Mouse (Mus musculus): ENCODE data around the gene Megf8.

Megf8 gene

DNA sequence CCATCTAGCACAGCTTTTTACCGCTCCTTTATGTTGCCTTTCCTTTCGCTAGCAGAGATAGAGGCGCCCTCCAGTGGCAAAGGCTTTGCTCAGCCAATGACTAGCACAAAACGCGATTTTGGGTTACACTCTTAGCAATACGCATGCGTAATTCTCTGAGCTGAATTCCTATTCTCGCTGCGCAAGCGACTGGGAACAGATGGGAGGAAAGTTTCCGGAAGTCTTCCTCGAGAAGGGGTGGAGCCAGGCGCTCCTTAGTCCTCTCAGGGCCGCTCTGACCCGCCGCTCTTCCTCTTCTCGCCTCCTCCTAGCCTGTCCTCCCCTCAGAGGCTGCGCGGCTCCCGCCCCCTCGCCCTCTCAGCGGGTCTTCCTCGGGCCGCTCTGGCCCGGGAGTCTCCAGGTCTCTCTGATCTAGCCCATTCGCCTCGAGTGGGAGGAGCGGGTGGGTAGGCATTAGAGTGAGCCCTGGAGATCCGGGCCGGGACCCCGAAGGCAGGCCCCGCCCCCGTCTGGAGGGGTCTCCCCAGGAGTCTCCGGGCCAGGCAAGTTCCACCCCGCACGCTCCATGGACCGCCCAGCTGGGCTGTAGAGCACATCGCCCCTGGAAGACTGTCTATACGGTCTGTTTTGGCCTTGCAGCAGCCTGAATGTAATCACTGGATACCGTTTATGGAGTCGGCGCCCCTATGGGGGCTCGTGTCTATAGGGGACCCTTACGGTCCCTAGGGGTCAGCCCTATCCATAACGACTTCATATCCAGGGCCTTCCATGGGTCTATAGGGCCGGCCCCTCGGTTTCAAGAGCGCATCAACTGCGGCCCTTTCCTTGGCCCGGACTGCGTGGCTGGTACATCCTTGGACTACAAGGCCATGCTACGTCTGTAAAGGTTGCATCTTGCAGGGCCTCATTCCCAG, at the start of gene Megf8:
TSS of gene Megf8 (plus strand) at position 633 of the 914 bp plus-strand sequence.
- DNase-seq (ENCODE audit: low spot score in 2 of 2) = peak; percentile 92 to 95

DNA sequence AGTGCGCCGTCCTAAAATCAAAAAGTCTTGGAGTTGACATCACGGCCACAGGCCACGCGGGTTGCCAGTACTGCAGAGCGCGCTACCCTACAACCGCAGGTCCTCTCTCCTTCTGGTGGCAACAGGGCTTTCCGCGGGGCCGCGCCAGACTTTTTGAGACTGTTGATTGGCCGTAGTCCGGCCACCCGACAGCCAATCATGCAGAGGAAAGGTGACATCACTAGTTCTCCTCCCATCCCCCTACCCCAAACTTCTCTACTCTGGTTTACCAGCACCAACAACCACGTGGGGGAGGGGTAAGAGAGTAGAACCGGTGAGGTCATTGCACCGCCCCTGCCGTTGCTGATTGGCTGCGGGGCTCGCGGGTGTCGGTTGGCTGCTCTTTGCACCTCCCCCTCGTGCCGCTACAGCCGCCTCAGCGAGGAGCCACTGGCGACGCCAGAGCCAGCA, 49.6 kb upstream of the Megf8 start, which contains the start of gene Cic:
TSS of gene Cic (plus strand) at position 404 of the 450 bp plus-strand sequence.
- peak; percentile 98 for DNase-seq (ENCODE audit: low spot score in 2 of 2)

DNA sequence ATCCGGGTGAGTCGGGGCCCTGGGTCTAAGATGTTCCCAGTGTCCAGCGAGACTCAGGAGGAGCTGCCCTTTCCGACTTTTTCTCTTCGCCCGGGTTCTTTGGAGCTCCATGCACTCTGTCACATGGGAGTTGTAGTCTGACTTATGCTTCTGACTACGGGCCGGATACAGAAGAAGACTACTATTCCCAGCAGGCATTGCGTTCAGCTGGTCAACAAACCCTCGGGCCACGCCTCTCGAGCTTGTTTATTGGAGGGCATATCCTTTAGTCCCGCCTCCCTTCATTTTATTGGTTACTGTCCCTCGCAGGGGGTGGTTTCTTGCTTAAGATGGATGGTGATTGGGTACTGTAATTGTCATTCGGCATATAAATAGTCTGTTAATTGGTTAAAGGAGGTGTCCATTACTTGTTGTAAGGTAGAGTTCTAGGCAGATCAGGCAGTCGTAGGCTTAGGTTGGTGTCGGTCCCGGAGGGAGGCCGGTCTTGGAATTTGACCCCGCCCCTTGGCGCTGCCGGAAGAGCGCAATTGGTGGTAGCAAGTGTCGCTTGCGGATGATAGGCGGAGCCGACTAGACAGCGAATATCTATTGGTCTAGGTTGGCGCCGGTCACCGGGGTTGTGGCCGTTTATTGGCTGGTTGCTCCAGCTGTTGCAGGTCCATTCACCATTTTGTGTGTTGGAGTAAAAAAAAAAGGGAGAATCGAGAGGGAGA, 49.1 kb upstream of the Megf8 start:
- DNase-seq (ENCODE audit: low spot score in 2 of 2) = peak; percentile 99 to 100

DNA sequence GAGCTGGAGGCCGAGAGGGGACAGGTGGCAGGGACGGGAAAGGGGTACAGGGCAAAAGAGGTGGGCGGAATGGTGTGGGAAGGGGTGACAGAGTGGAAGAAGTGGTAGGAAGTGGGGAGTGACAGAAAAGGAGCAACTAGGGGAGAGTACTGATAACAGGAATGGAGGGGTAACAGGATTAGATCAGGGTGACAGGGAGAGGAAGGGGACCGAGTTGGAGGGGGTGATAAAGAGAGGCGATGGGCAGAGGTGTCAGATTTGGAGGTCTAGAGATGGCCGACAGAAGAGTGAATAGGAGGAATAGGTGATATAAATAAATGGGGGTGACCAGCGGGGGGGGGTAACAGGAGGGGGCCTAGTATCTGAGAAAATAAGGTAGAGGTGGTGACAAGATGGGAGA, 48.4 kb upstream of the Megf8 start:
- no peak for DNase-seq (ENCODE audit: low spot score in 2 of 2)

DNA sequence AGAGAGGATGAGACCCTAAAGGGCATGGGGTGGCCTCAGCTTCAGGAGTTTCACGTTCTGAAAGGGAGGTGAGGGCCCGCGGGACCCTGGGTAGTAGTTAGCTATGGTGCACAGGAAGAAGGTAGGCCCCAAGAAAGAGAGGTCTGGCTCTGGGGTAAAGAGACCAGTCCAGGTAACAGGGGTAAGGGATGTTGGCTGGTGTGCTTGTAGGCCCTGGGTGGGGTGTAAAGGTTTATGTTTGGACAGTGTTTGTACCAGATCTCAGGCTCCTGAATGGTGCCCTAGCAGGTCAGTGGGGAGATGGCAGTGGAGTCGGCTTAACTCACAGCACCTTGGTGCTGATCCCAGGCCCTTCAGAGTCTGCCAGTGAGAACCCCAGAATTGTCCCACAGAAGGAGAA, 47.9 kb upstream of the Megf8 start:
- DNase-seq (ENCODE audit: low spot score in 2 of 2) = no peak

DNA sequence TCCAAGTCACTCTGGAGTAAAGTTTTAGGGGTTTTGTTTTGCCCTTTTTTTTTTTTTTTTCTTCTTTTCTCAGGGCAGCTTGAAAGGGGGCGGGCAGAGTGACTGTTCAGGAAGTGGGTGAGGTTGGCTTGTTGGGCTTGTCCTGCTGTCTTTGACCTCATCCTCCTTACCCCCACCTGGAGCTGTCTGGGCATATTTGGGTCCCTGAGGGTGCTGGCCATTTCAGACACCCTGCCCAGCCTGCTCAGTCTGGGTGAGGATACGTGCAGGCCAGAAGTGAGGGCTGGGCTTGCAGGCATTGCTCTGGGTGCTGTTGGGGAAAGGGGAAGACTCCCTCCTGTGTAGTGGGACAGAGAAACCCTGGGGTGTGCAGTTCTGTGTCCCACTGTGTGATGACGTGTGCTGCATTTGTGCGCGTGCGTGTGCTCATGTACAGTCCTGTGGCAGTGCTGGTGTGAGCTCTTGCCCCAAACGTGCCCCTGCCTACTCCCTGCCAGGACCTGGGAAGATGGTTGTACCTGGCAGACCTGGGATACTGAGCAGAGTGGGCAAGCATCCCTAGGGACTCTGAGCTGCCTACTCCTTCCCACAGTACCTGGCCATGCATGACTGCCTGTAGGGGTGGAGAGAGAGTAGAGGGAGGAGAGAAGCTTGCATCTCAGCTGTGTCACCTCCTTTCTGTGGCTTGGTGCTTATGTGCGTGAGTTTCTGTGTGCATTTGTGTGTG, 47.3 kb upstream of the Megf8 start:
- no peak for DNase-seq (ENCODE audit: low spot score in 2 of 2)

DNA sequence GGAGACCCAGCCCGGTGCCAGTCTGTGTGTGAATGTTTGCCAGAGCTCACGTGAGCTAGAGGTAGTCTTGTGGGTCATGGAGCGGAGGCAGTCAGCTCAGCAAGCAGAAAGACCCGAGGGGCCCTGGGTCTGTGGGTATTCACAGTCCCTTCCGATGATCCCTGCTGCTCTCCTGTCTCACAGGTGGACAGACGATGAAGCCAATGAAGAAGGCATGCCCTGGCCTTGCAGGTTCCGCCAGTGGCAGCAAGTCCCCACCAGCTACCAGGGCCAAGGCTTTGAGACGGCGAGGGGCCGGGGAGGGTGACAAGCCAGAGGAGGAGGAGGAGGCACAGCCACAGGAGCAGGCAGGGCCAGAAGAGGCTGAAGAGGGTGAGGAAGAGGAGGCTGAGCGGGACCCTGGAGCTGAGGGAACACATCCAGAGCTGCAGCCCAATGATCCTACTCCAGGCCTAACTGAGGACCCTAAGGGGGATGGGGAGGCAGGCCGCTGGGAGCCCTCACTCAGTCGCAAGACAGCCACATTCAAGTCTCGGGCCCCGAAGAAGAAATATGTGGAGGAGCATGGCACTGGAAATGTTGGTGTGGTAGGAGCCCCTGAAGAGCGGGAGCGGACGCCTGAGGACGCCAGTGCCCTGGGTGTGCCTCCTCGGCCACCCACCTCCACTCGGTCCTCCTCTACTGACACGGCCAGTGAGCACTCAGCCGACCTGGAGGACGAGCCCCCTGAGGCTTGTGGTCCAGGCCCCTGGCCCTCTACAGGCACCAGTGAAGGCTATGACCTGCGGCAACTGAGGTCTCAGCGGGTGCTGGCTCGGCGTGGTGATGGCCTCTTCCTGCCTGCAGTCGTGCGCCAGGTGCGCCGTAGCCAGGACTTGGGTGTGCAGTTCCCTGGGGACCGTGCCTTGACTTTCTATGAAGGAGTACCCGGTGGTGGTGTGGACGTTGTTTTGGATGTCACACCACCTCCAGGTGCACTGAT, 46.0 kb upstream of the Megf8 start:
- no peak for DNase-seq (ENCODE audit: low spot score in 2 of 2)

DNA sequence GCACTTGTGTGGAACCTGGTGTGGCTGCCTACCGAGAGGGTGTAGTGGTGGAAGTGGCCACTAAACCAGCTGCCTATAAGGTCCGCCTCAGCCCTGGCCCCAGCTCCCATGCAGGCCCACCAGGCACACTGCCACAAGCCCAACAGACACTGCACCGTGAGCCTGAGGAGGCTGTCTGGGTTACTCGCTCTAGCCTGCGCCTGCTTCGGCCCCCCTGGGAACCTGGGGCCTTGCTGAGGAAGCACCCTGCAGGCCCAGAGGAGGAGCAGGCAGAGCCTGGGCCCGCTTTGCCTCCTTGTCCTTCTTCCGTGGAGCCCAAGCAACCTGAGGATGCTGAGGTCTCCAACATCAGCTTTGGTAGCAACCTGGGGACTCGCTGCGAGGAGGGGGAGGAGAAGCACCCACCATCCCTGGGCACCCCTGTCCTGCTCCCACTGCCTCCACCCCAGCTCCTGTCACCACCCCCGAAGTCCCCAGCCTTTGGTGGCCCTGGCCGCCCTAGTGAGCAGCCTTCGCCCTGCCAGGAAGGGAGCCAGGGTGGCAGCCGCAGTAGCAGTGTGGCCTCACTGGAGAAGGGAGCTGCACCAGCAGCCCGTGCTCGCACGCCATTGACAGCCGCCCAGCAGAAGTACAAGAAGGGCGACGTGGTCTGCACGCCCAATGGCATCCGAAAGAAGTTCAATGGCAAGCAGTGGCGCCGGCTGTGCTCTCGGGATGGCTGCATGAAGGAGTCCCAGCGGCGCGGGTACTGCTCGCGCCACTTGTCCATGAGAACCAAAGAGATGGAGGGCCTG, 45.1 kb upstream of the Megf8 start:
- DNase-seq (ENCODE audit: low spot score in 2 of 2) = peak in 1 of 2 experiments; percentile 19

DNA sequence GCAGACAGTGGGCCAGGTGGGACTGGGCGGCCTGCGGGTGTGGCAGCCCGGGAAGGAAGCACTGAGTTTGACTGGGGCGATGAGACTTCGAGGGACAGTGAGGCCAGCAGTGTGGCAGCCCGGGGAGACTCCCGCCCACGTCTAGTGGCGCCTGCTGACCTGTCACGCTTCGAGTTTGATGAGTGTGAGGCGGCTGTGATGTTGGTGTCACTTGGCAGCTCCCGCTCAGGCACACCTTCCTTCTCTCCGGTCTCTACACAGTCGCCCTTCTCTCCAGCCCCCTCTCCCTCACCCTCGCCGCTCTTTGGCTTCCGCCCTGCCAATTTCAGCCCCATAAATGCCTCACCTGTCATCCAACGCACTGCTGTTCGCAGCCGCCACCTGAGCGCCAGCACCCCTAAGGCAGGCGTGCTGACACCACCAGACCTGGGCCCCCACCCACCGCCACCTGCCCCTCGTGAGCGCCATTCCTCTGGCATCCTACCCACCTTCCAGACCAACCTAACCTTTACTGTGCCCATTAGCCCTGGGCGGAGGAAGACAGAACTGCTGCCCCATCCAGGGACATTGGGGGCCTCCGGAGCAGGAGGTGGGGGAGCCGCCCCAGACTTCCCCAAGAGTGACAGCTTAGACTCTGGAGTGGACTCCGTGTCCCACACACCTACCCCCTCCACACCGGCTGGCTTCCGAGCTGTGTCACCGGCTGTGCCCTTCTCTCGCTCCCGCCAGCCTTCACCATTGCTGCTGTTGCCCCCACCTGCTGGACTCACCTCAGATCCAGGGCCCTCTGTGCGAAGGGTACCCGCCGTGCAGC, 44.3 kb upstream of the Megf8 start:
- peak in 1 of 2 experiments; percentile 18 for DNase-seq (ENCODE audit: low spot score in 2 of 2)

DNA sequence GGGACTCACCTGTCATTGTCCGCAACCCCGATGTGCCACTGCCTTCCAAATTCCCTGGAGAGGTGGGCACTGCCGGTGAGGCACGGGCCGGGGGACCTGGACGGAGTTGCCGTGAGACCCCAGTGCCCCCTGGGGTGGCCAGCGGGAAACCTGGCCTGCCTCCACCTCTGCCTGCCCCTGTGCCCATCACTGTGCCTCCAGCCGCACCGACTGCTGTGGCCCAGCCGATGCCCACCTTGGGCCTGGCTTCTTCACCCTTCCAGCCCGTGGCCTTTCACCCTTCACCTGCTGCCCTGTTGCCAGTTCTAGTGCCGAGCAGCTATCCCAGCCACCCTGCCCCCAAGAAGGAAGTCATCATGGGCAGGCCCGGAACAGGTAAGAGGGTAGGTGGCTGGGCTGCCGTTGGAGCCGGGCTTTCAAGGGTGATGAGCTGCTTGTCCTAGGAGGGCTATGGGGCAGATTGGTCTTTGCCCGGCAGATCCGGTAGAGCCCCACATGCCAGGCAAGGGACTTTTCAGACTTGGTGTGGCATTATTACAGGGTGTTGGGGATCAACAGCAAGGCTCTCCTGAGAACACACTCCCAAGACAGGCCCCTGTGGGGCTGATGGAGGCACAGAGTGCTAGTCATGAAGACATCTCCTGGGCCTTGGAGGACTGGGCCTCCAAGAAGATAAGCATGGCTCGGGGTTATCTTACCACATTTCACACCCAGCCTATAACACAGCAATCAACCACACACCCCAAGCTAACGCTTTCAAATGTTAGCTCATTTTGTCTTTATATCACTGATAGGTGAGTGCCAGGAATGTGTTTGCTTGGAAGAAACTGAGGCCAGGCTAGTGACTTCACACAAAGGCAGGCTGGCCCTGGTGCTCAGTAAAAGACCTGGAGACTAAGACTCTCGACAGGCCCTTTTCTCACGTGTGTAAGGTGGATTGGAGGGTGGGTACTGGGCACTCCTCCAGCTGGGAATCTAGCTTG, 43.4 kb upstream of the Megf8 start:
- peak in 1 of 2 experiments; percentile 18 for DNase-seq (ENCODE audit: low spot score in 2 of 2)

DNA sequence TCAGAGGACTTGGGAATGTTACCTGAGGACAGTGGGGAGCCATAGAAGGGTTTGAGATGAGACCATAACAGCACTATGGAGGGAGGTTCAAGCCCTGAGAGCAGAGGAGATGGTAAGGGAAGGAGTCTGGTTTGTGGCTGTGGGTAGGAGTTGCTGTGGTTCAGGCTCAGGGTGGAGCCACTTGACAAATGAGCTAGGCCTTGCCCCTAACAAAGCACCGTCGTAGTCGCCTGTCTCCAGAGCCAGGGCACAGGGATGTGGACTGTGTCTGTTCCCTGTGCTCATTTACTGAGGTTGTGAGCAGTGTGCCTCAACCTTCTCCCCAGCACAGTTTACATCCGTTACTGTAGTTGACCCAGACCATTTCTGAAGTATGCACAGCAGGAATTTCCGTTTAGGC, 42.4 kb upstream of the Megf8 start:
- DNase-seq (ENCODE audit: low spot score in 2 of 2) = no peak

DNA sequence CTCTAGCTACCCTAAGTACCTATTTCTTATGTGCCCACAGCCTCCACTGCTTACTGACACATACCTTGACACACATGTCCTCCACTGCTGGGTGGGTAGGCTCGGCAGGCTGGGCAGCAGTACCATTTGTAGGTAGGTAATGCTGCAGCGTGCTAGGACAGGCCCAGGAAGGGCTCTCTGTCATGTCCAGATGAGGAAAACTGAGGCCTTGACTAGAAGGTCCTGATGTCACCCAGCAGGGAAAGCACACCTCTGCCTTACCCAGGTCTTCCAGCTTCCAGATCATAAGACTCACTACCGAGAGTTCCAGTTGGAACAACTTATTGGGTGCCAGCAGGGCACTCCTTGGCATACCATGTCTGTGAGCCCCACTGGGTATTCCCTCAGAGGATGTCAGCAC, 42.0 kb upstream of the Megf8 start:
- DNase-seq (ENCODE audit: low spot score in 2 of 2) = no peak

DNA sequence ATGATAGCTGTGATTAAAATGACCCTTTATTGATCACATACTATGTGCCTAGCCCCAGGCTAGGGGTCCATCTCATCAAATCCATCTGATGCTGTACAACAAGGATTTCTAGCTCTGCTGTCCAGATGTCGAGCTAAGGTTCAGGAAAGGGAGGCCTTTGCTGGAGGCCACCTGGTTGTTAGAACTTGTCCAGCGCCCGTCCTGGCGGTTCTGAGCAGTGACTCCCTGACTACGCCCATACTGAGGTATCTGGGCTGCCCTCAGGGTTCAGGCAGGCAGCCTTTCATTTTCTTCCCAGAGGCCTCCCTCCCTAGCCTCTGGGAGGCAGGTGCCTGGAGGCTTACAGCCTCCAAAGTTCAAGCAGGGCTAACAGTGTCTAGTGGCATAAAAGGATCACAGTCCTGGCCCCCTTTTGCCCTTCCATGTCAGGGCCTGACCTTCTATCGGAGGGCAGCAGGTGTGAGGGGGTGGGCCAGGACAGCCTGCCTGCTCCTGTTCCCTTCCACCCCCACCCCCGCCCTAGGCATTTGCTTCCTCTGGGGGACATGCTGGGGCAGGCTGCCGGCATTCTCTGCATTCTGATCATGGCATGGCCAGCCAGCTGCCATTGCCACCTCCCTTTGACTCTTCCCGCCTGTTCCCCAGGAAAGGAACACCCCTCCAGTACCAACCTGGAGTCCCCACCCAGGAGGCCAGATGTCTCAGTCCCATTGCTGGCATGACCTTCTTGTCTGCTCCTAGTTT, 41.2 kb upstream of the Megf8 start:
- peak; percentile 53 to 58 for DNase-seq (ENCODE audit: low spot score in 2 of 2)

DNA sequence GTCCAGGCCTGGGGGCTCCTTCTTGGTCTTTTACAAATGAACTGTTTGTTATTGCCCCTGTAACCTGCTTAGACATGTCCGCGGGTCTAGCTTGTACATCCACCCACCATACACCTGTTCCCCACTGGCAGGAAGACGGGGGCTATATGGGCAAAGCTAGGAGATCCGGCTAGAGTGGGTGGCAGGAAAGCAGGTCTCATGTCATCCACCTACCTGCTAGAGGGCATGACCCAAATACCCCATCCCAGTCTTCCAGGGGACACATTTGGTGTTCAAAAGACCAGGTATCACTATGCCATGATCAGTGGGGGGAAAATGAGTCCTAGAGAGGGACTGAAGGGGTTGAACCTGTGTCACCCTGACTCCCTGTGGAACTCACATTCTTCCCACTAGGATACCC, 39.6 kb upstream of the Megf8 start:
- no peak for DNase-seq (ENCODE audit: low spot score in 2 of 2)

DNA sequence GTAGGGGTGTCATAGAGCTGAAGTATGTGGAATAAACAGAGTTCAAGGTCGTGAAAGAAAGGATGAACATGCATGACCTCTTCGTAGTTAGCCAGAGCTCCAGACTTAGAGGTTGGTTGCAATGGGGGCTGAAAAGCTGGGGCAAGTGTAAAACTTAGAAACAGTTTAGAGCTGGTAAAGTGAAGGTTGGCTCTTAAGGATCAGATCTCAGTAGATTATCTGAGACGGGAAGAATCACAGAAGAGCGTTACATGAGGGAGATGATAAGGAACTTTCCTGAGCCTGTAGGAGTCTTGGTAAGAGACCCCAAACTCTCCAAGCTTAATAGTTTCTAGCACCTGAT, 39.0 kb upstream of the Megf8 start:
- DNase-seq (ENCODE audit: low spot score in 2 of 2) = no peak

DNA sequence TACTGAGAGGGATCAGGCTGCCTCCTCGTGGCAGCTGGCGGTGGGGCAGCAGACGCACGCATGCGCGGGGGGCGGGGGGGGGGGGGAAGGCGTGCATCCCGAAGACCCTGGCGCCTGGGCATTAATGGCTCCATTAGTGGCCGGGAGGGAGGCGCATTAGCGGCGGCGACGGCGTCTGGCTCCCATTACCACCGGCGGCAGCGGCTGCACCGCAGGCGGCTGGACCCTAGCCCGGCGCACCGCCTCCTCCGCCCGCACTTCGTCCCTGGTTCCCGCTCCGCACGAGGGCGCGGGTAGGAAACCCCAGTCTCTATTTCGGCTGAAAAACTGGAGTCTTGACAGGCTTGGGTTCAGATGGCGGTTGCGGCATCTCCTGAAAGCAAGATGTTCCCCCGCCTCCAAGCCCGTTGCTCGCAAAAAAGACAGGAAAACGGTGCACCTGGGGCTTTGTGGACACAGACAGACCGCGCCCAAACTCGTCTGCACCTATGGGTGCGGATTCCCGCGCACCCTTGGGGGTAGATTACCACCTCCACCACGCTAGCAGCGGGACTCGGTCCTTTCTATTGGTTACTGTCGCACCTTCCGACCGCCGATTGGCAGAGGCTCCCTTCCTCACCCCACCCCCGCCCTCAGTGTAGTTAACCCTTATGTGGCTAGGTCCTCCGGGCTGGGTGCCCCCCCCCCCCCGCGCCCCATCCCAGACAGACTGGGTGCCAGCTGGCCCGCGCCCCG, 38.5 kb upstream of the Megf8 start:
- peak; percentile 78 to 88 for DNase-seq (ENCODE audit: low spot score in 2 of 2)
